Mouse (Mus musculus): Measurements from ENCODE around the gene Arvcf. TPM values are rescaled to one million over a fixed set of nuclear protein-coding genes. Genes with fewer than 3 reads are reported as not detected.

The Arvcf gene
- polyA plus RNA-seq, 1 experiment, result 55.9 TPM

DNA sequence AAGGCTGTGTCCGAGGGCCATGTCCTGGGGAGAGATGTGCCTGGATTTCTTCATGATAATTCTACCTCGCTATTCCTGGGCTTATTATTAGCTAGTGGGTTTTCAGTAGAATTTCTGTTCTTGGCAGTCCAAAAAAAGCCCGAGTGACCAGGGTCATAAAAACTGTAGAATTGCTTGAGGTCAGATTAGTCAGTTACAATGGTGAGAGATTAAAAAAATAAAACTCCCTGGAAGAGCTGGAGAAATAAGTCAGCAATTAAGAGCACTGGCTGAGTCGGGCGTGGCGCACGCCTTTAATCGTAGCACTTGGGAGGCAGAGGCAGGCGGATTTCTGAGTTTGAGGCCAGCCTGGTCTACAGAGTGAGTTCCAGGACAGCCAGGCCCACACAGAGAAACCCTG is 20.0 kb upstream of the Arvcf start:
- peaks cover 11% of the 10 kb centered on the region for H3K36me3 ChIP-seq (ENCODE audit: control insufficient read depth, insufficient read depth, low read length)
- 96% methylated on average over 9 of the region's 9 CpGs for WGBS

DNA sequence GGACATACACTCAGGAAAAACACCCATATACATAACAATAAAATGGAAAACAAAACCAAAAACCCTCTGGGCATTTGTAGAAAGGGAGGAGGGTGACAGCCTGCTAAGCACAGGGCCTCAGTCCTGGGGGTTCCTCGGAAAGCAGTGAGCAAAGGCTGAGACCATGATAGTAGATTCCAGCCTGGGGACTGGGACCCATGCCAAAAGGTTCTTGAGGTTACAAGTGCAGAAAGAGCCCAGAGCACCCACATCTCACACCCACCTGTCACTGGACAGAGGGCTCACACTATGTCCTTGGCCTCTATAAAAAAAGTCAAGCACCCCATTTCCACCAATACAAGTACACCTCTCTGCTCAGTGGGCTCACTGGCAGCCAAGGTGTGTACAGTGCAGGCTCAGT is 19.5 kb upstream of the Arvcf start:
- H3K4me1 ChIP-seq (ENCODE audit: control insufficient read depth, insufficient read depth, insufficient read length), result no peaks in the 10 kb centered on the region
- 65% methylated on average over 1 of the region's 1 CpGs for WGBS
- DNase-seq (ENCODE audit: low read depth in 1 of 2, low spot score in 2 of 2), result no peak

More for the DNA sequence above, 20.0 kb upstream of the Arvcf start:
- no peak overlapping the region for H3K4me3 ChIP-seq (ENCODE audit: extremely low read depth, insufficient read depth, insufficient read length)
- H3K27ac ChIP-seq (ENCODE audit: insufficient read depth, low read length), result no peak overlapping the region
- H3K27me3 ChIP-seq (ENCODE audit: control insufficient read depth, insufficient read depth, low read length), result no peaks in the 10 kb centered on the region
- no peak for TF ChIP-seq POLR2A (IDR thresholded peaks at IDR 0.05; ENCODE audit: low read depth, low read length)
- TF ChIP-seq CTCF (IDR thresholded peaks at IDR 0.05; ENCODE audit: extremely low read depth, insufficient read depth, insufficient read length, insufficient replicate concordance), result no peak
- no peak for DNase-seq (ENCODE audit: low read depth in 1 of 2, low spot score in 2 of 2)
- H3K4me1 ChIP-seq (ENCODE audit: control insufficient read depth, insufficient read depth, insufficient read length), result no peaks in the 10 kb centered on the region

DNA sequence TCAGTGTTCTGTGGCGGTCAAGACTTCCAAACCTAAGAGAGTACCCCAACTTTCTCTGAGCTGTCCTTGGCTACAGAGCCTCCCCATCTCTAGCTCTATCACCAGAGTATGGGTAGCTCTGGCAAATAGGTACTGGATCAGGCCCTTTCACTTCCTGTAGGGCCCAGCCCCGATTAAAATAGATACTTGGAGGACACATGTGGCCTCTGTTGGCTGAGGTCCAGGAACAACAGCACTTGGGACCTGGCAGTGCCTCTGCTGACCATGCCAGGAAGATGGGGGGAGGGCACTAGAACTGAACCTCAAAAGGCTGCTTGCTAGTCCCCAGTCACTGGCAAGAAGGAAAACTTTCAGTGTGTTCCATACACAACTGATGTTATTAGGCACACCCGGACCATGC is 14.0 kb upstream of the Arvcf start:
- H3K36me3 ChIP-seq (ENCODE audit: control insufficient read depth, insufficient read depth, low read length), result peaks cover 8% of the 10 kb centered on the region
- TF ChIP-seq CTCF (IDR thresholded peaks at IDR 0.05; ENCODE audit: extremely low read depth, insufficient read depth, insufficient read length, insufficient replicate concordance), result no peak
- no peak for TF ChIP-seq POLR2A (IDR thresholded peaks at IDR 0.05; ENCODE audit: low read depth, low read length)
- H3K4me3 ChIP-seq (ENCODE audit: extremely low read depth, insufficient read depth, insufficient read length), result no peak overlapping the region
- H3K27me3 ChIP-seq (ENCODE audit: control insufficient read depth, insufficient read depth, low read length), result no peaks in the 10 kb centered on the region
- H3K4me1 ChIP-seq (ENCODE audit: control insufficient read depth, insufficient read depth, insufficient read length), result no peaks in the 10 kb centered on the region
- no peak for DNase-seq (ENCODE audit: low read depth in 1 of 2, low spot score in 2 of 2)
- no peak overlapping the region for H3K27ac ChIP-seq (ENCODE audit: insufficient read depth, low read length)
- 67% methylated on average over 3 of the region's 3 CpGs for WGBS

More for the DNA sequence above, 19.5 kb upstream of the Arvcf start:
- Histone ChIP-seq H3K4me3 (ENCODE audit: extremely low read depth, insufficient read depth, insufficient read length) (no peak overlapping the region), H3K27me3 (ENCODE audit: control insufficient read depth, insufficient read depth, low read length) (no peaks in the 10 kb centered on the region), H3K36me3 (ENCODE audit: control insufficient read depth, insufficient read depth, low read length) (peaks cover 10% of the 10 kb centered on the region), H3K27ac (ENCODE audit: insufficient read depth, low read length) (no peak overlapping the region)
- TF ChIP-seq POLR2A (IDR thresholded peaks at IDR 0.05; ENCODE audit: low read depth, low read length) (no peak), CTCF (IDR thresholded peaks at IDR 0.05; ENCODE audit: extremely low read depth, insufficient read depth, insufficient read length, insufficient replicate concordance) (no peak)

DNA sequence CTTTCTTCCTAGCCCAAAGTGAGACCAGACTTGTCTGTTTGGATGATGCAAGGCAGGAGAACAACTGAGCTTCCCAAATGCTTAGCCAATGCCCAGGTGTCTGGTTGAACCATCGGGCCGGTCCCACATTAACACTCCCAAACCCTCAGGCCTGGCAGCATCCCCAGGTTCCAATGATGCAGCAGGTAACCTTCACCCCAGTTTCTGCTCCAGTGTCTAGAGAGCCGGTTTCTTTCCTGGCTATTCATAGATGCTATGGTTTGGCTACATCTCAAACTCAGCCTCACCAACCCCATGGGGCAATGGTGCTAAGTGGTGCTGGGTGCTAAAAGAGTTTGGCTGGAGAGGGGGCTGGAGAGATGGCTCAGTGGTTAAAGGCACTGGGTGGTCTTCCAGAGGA is 12.0 kb upstream of the Arvcf start:
- H3K27me3 ChIP-seq (ENCODE audit: control insufficient read depth, insufficient read depth, low read length), result no peaks in the 10 kb centered on the region
- TF ChIP-seq POLR2A (IDR thresholded peaks at IDR 0.05; ENCODE audit: low read depth, low read length) (no peak), CTCF (IDR thresholded peaks at IDR 0.05; ENCODE audit: extremely low read depth, insufficient read depth, insufficient read length, insufficient replicate concordance) (no peak)
- peaks cover 8% of the 10 kb centered on the region for H3K36me3 ChIP-seq (ENCODE audit: control insufficient read depth, insufficient read depth, low read length)
- no peak for DNase-seq (ENCODE audit: low read depth in 1 of 2, low spot score in 2 of 2)
- no peak overlapping the region for H3K27ac ChIP-seq (ENCODE audit: insufficient read depth, low read length)
- WGBS, result 96% methylated on average over 3 of the region's 3 CpGs
- H3K4me3 ChIP-seq (ENCODE audit: extremely low read depth, insufficient read depth, insufficient read length), result no peak overlapping the region
- H3K4me1 ChIP-seq (ENCODE audit: control insufficient read depth, insufficient read depth, insufficient read length), result no peaks in the 10 kb centered on the region

DNA sequence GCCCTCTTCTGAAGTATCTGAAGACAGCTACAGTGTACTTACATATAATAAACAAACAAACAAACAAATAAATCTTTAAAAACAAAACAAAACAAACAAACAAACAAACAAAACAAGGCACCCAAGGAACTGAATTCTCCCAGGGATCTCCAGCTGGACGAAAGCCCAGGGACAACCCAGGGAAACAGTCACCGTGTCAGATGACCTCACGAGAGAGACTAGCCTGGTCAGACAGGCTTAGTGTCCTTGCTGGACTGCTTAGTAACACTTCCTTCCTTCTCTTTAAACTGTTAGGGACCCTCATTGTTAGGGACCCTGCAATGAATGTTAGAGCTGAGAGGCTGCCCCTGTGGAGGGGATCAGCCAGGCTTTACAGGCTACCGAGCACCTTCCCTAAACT is 10.7 kb upstream of the Arvcf start:
- Histone ChIP-seq H3K36me3 (ENCODE audit: control insufficient read depth, insufficient read depth, low read length) (peaks cover 8% of the 10 kb centered on the region), H3K27ac (ENCODE audit: insufficient read depth, low read length) (no peak overlapping the region), H3K4me3 (ENCODE audit: extremely low read depth, insufficient read depth, insufficient read length) (no peak overlapping the region), H3K4me1 (ENCODE audit: control insufficient read depth, insufficient read depth, insufficient read length) (no peaks in the 10 kb centered on the region), H3K27me3 (ENCODE audit: control insufficient read depth, insufficient read depth, low read length) (no peaks in the 10 kb centered on the region)
- WGBS, result 93% methylated on average over 4 of the region's 4 CpGs
- no peak for DNase-seq (ENCODE audit: low read depth in 1 of 2, low spot score in 2 of 2)
- TF ChIP-seq POLR2A (IDR thresholded peaks at IDR 0.05; ENCODE audit: low read depth, low read length) (no peak), CTCF (IDR thresholded peaks at IDR 0.05; ENCODE audit: extremely low read depth, insufficient read depth, insufficient read length, insufficient replicate concordance) (no peak)

DNA sequence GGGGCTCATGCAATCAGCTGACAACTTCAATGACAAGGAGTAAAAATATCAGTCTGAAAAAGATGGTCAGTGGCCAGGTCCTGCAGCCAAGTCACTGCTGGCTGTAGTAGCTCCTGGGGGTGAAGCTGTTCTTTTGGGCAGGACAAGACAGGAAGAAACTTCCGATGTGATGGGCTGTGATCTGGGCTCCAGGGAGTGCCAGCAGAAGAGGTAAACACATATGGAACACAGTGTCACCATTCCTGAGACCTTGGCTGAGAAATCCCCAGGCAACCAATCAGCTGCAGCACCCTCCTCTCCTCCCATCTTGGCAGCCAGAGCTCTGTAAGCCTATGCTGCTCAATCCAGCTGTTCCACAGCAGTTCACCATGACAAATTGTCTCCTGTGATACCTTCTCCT is 8.1 kb upstream of the Arvcf start:
- peaks cover 6% of the 10 kb centered on the region; the same call in 1 of the 2 replicates for H3K4me1 ChIP-seq (ENCODE audit: control insufficient read depth, insufficient read depth, insufficient read length)
- DNase-seq (ENCODE audit: low read depth in 1 of 2, low spot score in 2 of 2), result no peak
- no peak overlapping the region for H3K27ac ChIP-seq (ENCODE audit: insufficient read depth, low read length)
- 97% methylated on average over 1 of the region's 1 CpGs for WGBS
- no peaks in the 10 kb centered on the region for H3K27me3 ChIP-seq (ENCODE audit: control insufficient read depth, insufficient read depth, low read length)
- TF ChIP-seq CTCF (IDR thresholded peaks at IDR 0.05; ENCODE audit: extremely low read depth, insufficient read depth, insufficient read length, insufficient replicate concordance) (no peak), POLR2A (IDR thresholded peaks at IDR 0.05; ENCODE audit: low read depth, low read length) (no peak)
- peaks cover 4% of the 10 kb centered on the region for H3K36me3 ChIP-seq (ENCODE audit: control insufficient read depth, insufficient read depth, low read length)
- H3K4me3 ChIP-seq (ENCODE audit: extremely low read depth, insufficient read depth, insufficient read length), result no peak overlapping the region

DNA sequence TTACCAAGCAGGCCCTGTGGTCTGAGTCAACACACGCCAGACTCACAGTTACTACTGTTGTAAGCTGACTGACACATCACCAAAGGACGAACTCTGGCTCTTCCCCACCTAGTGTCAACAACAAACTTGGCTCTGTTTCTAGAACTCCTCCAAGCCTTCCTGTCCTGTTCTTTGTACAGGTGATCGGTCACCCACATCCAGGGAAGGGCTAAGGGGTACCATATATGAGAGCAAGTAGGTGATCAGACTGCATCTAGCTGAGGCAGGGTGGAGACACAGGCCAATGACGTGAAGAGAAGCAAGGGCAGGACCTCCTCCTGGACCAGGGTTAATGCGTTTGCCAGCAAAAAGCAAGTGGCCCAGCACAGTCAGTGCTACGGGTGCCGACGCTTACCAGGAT is 6.4 kb upstream of the Arvcf start:
- Histone ChIP-seq H3K27me3 (ENCODE audit: control insufficient read depth, insufficient read depth, low read length) (no peaks in the 10 kb centered on the region), H3K36me3 (ENCODE audit: control insufficient read depth, insufficient read depth, low read length) (peaks cover 4% of the 10 kb centered on the region), H3K4me3 (ENCODE audit: extremely low read depth, insufficient read depth, insufficient read length) (no peak overlapping the region), H3K4me1 (ENCODE audit: control insufficient read depth, insufficient read depth, insufficient read length) (peaks cover 6% of the 10 kb centered on the region; the same call in 1 of the 2 replicates), H3K27ac (ENCODE audit: insufficient read depth, low read length) (no peak overlapping the region)
- no peak for TF ChIP-seq CTCF (IDR thresholded peaks at IDR 0.05; ENCODE audit: extremely low read depth, insufficient read depth, insufficient read length, insufficient replicate concordance)
- no peak for TF ChIP-seq POLR2A (IDR thresholded peaks at IDR 0.05; ENCODE audit: low read depth, low read length)
- 84% methylated on average over 8 of the region's 8 CpGs for WGBS
- DNase-seq (ENCODE audit: low read depth in 1 of 2, low spot score in 2 of 2), result no peak
